Mouse (Mus musculus) midbrain, embryonic 13.5 days (tissue): ENCODE results near the gene Klf12. TPM values are rescaled to one million over a fixed set of nuclear protein-coding genes. Genes with fewer than 3 reads are reported as not detected.

ENCODE experiments used
- ATAC-seq: fragments of 200-750 bp; cut with Nextera tagmentation; 2 replicates; pipeline ENCODE4 v1.8.0; 2017; ENCODE audit warnings: mild to moderate bottlenecking, moderate TSS enrichment, moderate library complexity
- H3K27ac ChIP-seq: fragments of 300-500 bp; sonication (generic); 2 replicates; pipeline ENCODE4 v1.5.1; 2015; ENCODE audit warnings: inconsistent platforms, mild to moderate bottlenecking, moderate library complexity
- H3K27me3 ChIP-seq: fragments of 300-500 bp; sonication (generic); 2 replicates; pipeline ENCODE4 v1.6.1; 2015; ENCODE audit warnings: mild to moderate bottlenecking, inconsistent platforms
- H3K36me3 ChIP-seq: fragments of 300-500 bp; sonication (generic); 2 replicates; pipeline ENCODE4 v1.6.1; 2015; ENCODE audit warnings: mild to moderate bottlenecking, inconsistent platforms
- H3K4me1 ChIP-seq: fragments of 300-500 bp; sonication (generic); replicated peaks from 2 replicates; pipeline ENCODE4 v1.6.1; 2015; ENCODE audit warnings: inconsistent platforms
- H3K4me2 ChIP-seq: fragments of 300-500 bp; sonication (generic); replicated peaks from 2 replicates; pipeline ENCODE4 v1.6.1; 2015; ENCODE audit warnings: moderate library complexity, mild to moderate bottlenecking, inconsistent platforms
- H3K4me3 ChIP-seq: fragments of 300-500 bp; sonication (generic); replicated peaks from 2 replicates; pipeline ENCODE4 v1.5.1; 2015; ENCODE audit warnings: mild to moderate bottlenecking, inconsistent platforms
- H3K9ac ChIP-seq: fragments of 300-500 bp; sonication (generic); replicated peaks from 2 replicates; pipeline ENCODE4 v1.6.1; 2015; ENCODE audit warnings: mild to moderate bottlenecking, inconsistent platforms
- H3K9me3 ChIP-seq: fragments of 300-500 bp; sonication (generic); 2 replicates; pipeline ENCODE4 v1.6.1; 2016; ENCODE audit warnings: mild to moderate bottlenecking, inconsistent platforms
- WGBS: fragments of 180-500 bp; shearing (Covaris S2); methylation state at CpG from one replicate; pipeline ENCODE4 v1.1.7; 2015; 5-methylcytosine and 5-hydroxymethylcytosine counted together
- polyA plus RNA-seq: library from polyadenylated mRNA; unstranded; fragments of >200 nt; fragmentation: Nextera tagmentation; extraction: Ambion mirVana; gene quantifications from 2 replicates; pipeline ENCODE4 v1.2.1, GENCODE M21; 2015

Gene Klf12
- polyA plus RNA-seq, 1 experiment from 2014 or later: 58.9 TPM

- 0 out of 2 replicates have a peak, but pooled peaks have one; percentile 24 for ATAC-seq
- Histone ChIP-seq H3K27ac (no peak overlapping the region), H3K27me3 (no peaks in the 10 kb centered on the region), H3K9ac (no peak overlapping the region), H3K9me3 (no peaks in the 10 kb centered on the region), H3K4me1 (peaks cover 15% of the 10 kb centered on the region), H3K4me3 (no peak overlapping the region), H3K4me2 (no peak overlapping the region), H3K36me3 (no peaks in the 10 kb centered on the region)
- 42% methylated on average over 2 of the region's 2 CpGs for WGBS
These were observed 214.9 kb downstream of the Klf12 start for GRCm38 (mm10) chr14:100069543-100070090.

- 0 out of 2 replicates have a peak, but pooled peaks have one; percentile 17 for ATAC-seq
These were observed 215.8 kb downstream of the Klf12 start for GRCm38 (mm10) chr14:100068715-100069114.

GRCm38 (mm10) chr14:100062516-100062915 lies 222.0 kb downstream of the Klf12 start:
- Histone ChIP-seq H3K4me2 (no peak overlapping the region), H3K9ac (no peak overlapping the region), H3K36me3 (peaks cover 7% of the 10 kb centered on the region; the same call in 1 of the 2 replicates), H3K27ac (no peak overlapping the region), H3K4me3 (no peak overlapping the region), H3K9me3 (no peaks in the 10 kb centered on the region), H3K4me1 (no peaks in the 10 kb centered on the region), H3K27me3 (no peaks in the 10 kb centered on the region)
- no peak for ATAC-seq
- WGBS: 89% methylated on average over 1 of the region's 1 CpGs

More at GRCm38 (mm10) chr14:100068715-100069114, 215.8 kb downstream of the Klf12 start:
- no peaks in the 10 kb centered on the region for H3K36me3 ChIP-seq
- no peak overlapping the region for H3K4me2 ChIP-seq
- no peaks in the 10 kb centered on the region for H3K27me3 ChIP-seq
- H3K4me3 ChIP-seq: no peak overlapping the region
- H3K27ac ChIP-seq: no peak overlapping the region
- peaks cover 15% of the 10 kb centered on the region for H3K4me1 ChIP-seq
- 30% methylated on average over 5 of the region's 5 CpGs for WGBS
- no peak overlapping the region for H3K9ac ChIP-seq
- no peaks in the 10 kb centered on the region for H3K9me3 ChIP-seq

- Histone ChIP-seq H3K27ac (no peak overlapping the region), H3K9me3 (no peaks in the 10 kb centered on the region), H3K4me2 (no peak overlapping the region), H3K27me3 (no peaks in the 10 kb centered on the region), H3K36me3 (peaks cover 8% of the 10 kb centered on the region), H3K4me3 (no peak overlapping the region), H3K9ac (no peak overlapping the region), H3K4me1 (no peaks in the 10 kb centered on the region)
- no peak for ATAC-seq
- 82% methylated on average over 2 of the region's 2 CpGs for WGBS
These were observed 230.3 kb downstream of the Klf12 start for GRCm38 (mm10) chr14:100054150-100054549.

GRCm38 (mm10) chr14:100053456-100053855 lies 231.0 kb downstream of the Klf12 start:
- Histone ChIP-seq H3K27ac (no peak overlapping the region), H3K9ac (no peak overlapping the region), H3K4me3 (no peak overlapping the region), H3K4me1 (no peaks in the 10 kb centered on the region), H3K27me3 (no peaks in the 10 kb centered on the region), H3K36me3 (peaks cover 8% of the 10 kb centered on the region), H3K4me2 (no peak overlapping the region), H3K9me3 (no peaks in the 10 kb centered on the region)
- 89% methylated on average over 4 of the region's 4 CpGs for WGBS
- no peak for ATAC-seq

- Histone ChIP-seq H3K27me3 (no peaks in the 10 kb centered on the region), H3K27ac (no peak overlapping the region), H3K9me3 (no peaks in the 10 kb centered on the region), H3K4me2 (no peak overlapping the region), H3K9ac (no peak overlapping the region), H3K4me1 (no peaks in the 10 kb centered on the region), H3K4me3 (no peak overlapping the region), H3K36me3 (peaks cover 8% of the 10 kb centered on the region)
- 89% methylated on average over 2 of the region's 2 CpGs for WGBS
- ATAC-seq: no peak
These were observed 231.6 kb downstream of the Klf12 start for GRCm38 (mm10) chr14:100052876-100053275.

GRCm38 (mm10) chr14:100045431-100045830 lies 239.0 kb downstream of the Klf12 start:
- no peaks in the 10 kb centered on the region for H3K36me3 ChIP-seq
- peaks cover 4% of the 10 kb centered on the region for H3K4me1 ChIP-seq
- H3K27me3 ChIP-seq: no peaks in the 10 kb centered on the region
- no peak overlapping the region for H3K4me2 ChIP-seq
- no peak overlapping the region for H3K9ac ChIP-seq
- ATAC-seq: no peak
- no peak overlapping the region for H3K27ac ChIP-seq
- no peak overlapping the region for H3K4me3 ChIP-seq
- H3K9me3 ChIP-seq: no peaks in the 10 kb centered on the region

- Histone ChIP-seq H3K36me3 (no peaks in the 10 kb centered on the region), H3K4me2 (no peak overlapping the region), H3K27ac (no peak overlapping the region), H3K9me3 (no peaks in the 10 kb centered on the region), H3K4me3 (no peak overlapping the region), H3K4me1 (peaks cover 4% of the 10 kb centered on the region), H3K9ac (no peak overlapping the region), H3K27me3 (no peaks in the 10 kb centered on the region)
- ATAC-seq: no peak
- 53% methylated on average over 6 of the region's 6 CpGs for WGBS
These were observed 242.7 kb downstream of the Klf12 start for GRCm38 (mm10) chr14:100041823-100042222.

GRCm38 (mm10) chr14:100026671-100027070 lies 257.8 kb downstream of the Klf12 start:
- Histone ChIP-seq H3K4me1 (peaks cover 7% of the 10 kb centered on the region), H3K9me3 (no peaks in the 10 kb centered on the region), H3K36me3 (peaks cover 12% of the 10 kb centered on the region), H3K4me3 (no peak overlapping the region), H3K4me2 (no peak overlapping the region), H3K9ac (no peak overlapping the region), H3K27me3 (no peaks in the 10 kb centered on the region), H3K27ac (no peak overlapping the region)
- WGBS: 93% methylated on average over 6 of the region's 6 CpGs
- no peak for ATAC-seq

- Histone ChIP-seq H3K9ac (no peak overlapping the region), H3K4me3 (no peak overlapping the region), H3K9me3 (no peaks in the 10 kb centered on the region), H3K4me1 (no peaks in the 10 kb centered on the region), H3K4me2 (no peak overlapping the region), H3K27ac (no peak overlapping the region), H3K27me3 (no peaks in the 10 kb centered on the region), H3K36me3 (peaks cover 11% of the 10 kb centered on the region)
- no peak for ATAC-seq
- 97% methylated on average over 2 of the region's 2 CpGs for WGBS
These were observed 267.3 kb downstream of the Klf12 start for GRCm38 (mm10) chr14:100017219-100017618.

- Histone ChIP-seq H3K4me2 (no peak overlapping the region), H3K9me3 (no peaks in the 10 kb centered on the region), H3K4me3 (no peak overlapping the region), H3K9ac (no peak overlapping the region), H3K27ac (no peak overlapping the region), H3K27me3 (no peaks in the 10 kb centered on the region), H3K4me1 (no peaks in the 10 kb centered on the region), H3K36me3 (no peaks in the 10 kb centered on the region)
- 69% methylated on average over 5 of the region's 5 CpGs for WGBS
- no peak for ATAC-seq
These were observed 274.0 kb downstream of the Klf12 start for GRCm38 (mm10) chr14:100010525-100010924.

- H3K27ac ChIP-seq: no peak overlapping the region
- H3K4me1 ChIP-seq: no peaks in the 10 kb centered on the region
- no peak overlapping the region for H3K4me2 ChIP-seq
- H3K9me3 ChIP-seq: no peaks in the 10 kb centered on the region
- H3K27me3 ChIP-seq: no peaks in the 10 kb centered on the region
- no peak overlapping the region for H3K4me3 ChIP-seq
- 40% methylated on average over 4 of the region's 4 CpGs for WGBS
- H3K36me3 ChIP-seq: no peaks in the 10 kb centered on the region
- no peak overlapping the region for H3K9ac ChIP-seq
- 0 out of 2 replicates have a peak, but pooled peaks have one; percentile 34 for ATAC-seq
These were observed 274.6 kb downstream of the Klf12 start for GRCm38 (mm10) chr14:100009790-100010382.

GRCm38 (mm10) chr14:99983510-99983909 lies 301.0 kb downstream of the Klf12 start:
- WGBS: 59% methylated on average over 7 of the region's 7 CpGs
- Histone ChIP-seq H3K9ac (no peak overlapping the region), H3K27me3 (no peaks in the 10 kb centered on the region), H3K9me3 (no peaks in the 10 kb centered on the region), H3K4me1 (0 out of 2 replicates have a peak, but pooled peaks cover 4% of the 10 kb centered on the region), H3K27ac (no peak overlapping the region), H3K4me3 (no peak overlapping the region), H3K4me2 (no peak overlapping the region), H3K36me3 (peaks cover 6% of the 10 kb centered on the region; the same call in 1 of the 2 replicates)
- ATAC-seq: no peak
